Mouse (Mus musculus) heart, embryonic 16.5 days (tissue): Measurements from ENCODE around the gene Ubxn7. TPM values are rescaled to one million over a fixed set of nuclear protein-coding genes. Genes with fewer than 3 reads are reported as not detected.
A peak's percentile ranks its signal among the peaks of the same experiment; 100 is the strongest.

Experiments
- ATAC-seq: fragments of 200-750 bp; cut with Nextera tagmentation; replicated peaks from 2 replicates; pipeline ENCODE4 v1.8.0; 2017; ENCODE audit warnings: moderate number of reproducible peaks; ENCODE audit not compliant: insufficient read depth, low FRiP score; ENCODE audit errors: extremely low read depth
- H3K27ac ChIP-seq: fragments of 300-500 bp; sonication (generic); 2 replicates; pipeline ENCODE4 v1.5.1; 2014; ENCODE audit warnings: mild to moderate bottlenecking, low read length, control low read depth, moderate library complexity
- H3K27me3 ChIP-seq: fragments of 300-500 bp; sonication (generic); 2 replicates; pipeline ENCODE4 v1.6.1; 2014; ENCODE audit warnings: low read length, mixed read lengths; ENCODE audit not compliant: control insufficient read depth, insufficient read depth
- H3K36me3 ChIP-seq: fragments of 300-500 bp; sonication (generic); 2 replicates; pipeline ENCODE4 v1.6.1; 2014; ENCODE audit not compliant: control insufficient read depth, insufficient read depth
- H3K4me1 ChIP-seq: fragments of 300-500 bp; sonication (generic); 2 replicates; pipeline ENCODE4 v1.6.1; 2014; ENCODE audit warnings: low read length, mixed read lengths; ENCODE audit not compliant: control insufficient read depth, insufficient read depth
- H3K4me2 ChIP-seq: fragments of 300-500 bp; sonication (generic); 2 replicates; pipeline ENCODE4 v1.6.1; 2014; ENCODE audit warnings: low read depth, mild to moderate bottlenecking, control low read depth, low read length
- H3K4me3 ChIP-seq: fragments of 300-500 bp; sonication (generic); 2 replicates; pipeline ENCODE4 v1.5.1; 2014; ENCODE audit warnings: mild to moderate bottlenecking, control low read depth, low read length
- H3K9ac ChIP-seq: fragments of 300-500 bp; sonication (generic); 2 replicates; pipeline ENCODE4 v1.6.1; 2014; ENCODE audit warnings: low read length, control low read depth
- H3K9me3 ChIP-seq: fragments of 300-500 bp; sonication (generic); replicated peaks from 2 replicates; pipeline ENCODE4 v1.6.1; 2016; ENCODE audit warnings: low read length; ENCODE audit not compliant: control insufficient read depth
- WGBS: fragments of 180-500 bp; shearing (Covaris S2); extraction: QIAGEN DNeasy Blood & Tissue Kit; methylation state at CpG from one replicate; pipeline ENCODE4 v1.1.7; 2014; 5-methylcytosine and 5-hydroxymethylcytosine counted together
- polyA plus RNA-seq: library from polyadenylated mRNA; unstranded; fragments of >200 nt; fragmentation: Nextera tagmentation; extraction: Ambion mirVana; gene quantifications from 2 replicates; pipeline ENCODE4 v1.2.1, GENCODE M21; 2015

The Ubxn7 gene
- polyA plus RNA-seq, 1 experiment from 2014 or later, result 18.1 TPM

DNA sequence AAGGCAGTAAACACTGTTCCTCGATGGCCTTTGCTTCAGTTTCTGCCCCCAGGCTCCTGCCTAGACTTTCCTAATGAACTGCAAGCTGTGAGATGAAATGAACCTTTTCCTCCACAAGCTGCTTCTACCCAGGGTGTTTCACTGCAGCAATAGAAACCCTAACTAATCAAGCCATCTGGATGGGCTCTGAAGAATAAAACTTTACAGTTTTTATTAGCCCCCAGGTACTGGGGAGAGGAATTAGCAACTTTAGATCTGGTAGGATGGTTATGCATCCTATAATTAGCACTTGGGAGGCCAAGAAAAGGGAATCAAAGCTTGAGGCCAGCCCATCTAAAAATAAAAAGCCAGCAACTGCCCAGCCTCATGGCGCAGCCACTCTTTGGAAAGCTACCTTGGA lies 15.5 kb upstream of the Ubxn7 start:
- Histone ChIP-seq H3K4me3 (no peak overlapping the region), H3K27ac (no peak overlapping the region), H3K4me2 (no peak overlapping the region), H3K9ac (no peak overlapping the region), H3K9me3 (no peaks in the 10 kb centered on the region), H3K27me3 (no peaks in the 10 kb centered on the region), H3K4me1 (0 out of 2 replicates have a peak, but pooled peaks cover 5% of the 10 kb centered on the region), H3K36me3 (no peaks in the 10 kb centered on the region)
- 57% methylated on average over 2 of the region's 2 CpGs for WGBS
- ATAC-seq, result no peak

DNA sequence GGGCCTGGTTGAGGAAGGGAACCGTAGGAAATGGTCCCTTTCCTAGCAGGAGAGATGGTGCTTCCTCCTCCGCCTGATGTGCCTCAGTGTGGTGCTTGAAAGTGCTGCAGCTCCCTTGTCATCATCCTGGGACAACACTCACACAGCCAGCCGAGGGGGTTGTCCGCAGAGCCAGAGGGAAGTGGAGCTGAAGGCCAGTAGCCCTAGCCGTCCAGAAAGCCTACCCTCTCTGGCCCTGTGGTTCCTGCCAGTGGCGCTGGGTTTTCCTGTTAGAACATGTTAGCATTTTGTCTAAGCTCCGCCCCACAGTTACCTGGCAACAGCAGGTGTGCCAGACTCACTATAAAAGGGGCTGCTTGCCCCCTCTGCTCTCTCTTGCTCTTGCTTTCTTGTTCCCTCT lies 8.1 kb upstream of the Ubxn7 start:
- WGBS, result 24% methylated on average over 7 of the region's 7 CpGs
- H3K27me3 ChIP-seq, result no peaks in the 10 kb centered on the region
- no peaks in the 10 kb centered on the region for H3K9me3 ChIP-seq
- H3K36me3 ChIP-seq, result no peaks in the 10 kb centered on the region
- H3K27ac ChIP-seq, result no peak overlapping the region
- H3K4me1 ChIP-seq, result no peaks in the 10 kb centered on the region
- H3K9ac ChIP-seq, result no peak overlapping the region
- H3K4me2 ChIP-seq, result no peak overlapping the region
- no peak overlapping the region for H3K4me3 ChIP-seq
- ATAC-seq, result no peak

DNA sequence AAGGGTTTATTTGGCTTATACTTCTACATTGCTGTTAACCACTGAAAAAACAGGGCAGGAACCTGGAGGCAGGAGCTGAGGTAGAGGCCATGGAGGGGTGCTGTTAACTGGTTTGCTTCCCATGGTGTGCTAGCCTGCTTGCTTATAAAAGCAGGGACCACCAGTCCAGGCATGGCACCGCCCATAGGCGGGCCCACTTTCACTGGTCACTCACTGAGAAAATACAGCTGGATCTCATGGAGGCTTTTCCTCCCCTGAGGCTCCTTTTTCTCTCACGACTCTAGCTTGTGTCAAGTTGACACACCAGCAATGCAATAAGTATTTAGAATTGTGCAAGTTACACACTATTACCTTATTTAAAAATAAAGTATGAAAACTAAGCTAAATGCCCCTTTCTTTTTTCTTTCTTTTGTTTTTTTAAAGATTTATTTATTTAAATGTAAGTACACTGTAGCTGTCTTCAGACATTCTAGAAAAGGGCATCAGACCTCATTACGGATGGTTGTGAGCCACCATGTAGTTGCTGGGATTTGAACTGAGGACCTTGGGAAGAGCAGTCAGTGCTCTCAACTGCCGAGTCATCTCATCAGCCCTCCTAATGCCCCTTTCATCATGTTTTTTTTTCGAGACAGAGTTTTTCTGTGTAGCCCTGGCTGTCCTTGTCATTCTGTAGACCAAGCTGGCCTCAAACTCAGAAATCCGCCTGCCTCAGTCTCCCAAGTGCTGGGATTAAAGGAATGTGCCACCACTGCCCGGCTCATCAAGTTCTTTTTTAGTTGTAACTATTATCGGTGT lies 984 bp upstream of the Ubxn7 start:
- H3K9ac ChIP-seq, result peak overlapping the region; percentile 99; the same call in 1 of the 2 replicates
- H3K4me2 ChIP-seq, result peak overlapping the region; percentile 52
- H3K27me3 ChIP-seq, result no peaks in the 10 kb centered on the region
- no peak for ATAC-seq
- 49% methylated on average over 9 of the region's 9 CpGs for WGBS
- H3K36me3 ChIP-seq, result no peaks in the 10 kb centered on the region
- peaks cover 8% of the 10 kb centered on the region for H3K4me1 ChIP-seq
- no peaks in the 10 kb centered on the region for H3K9me3 ChIP-seq
- H3K27ac ChIP-seq, result no peak overlapping the region
- H3K4me3 ChIP-seq, result peak overlapping the region; percentile 26

DNA sequence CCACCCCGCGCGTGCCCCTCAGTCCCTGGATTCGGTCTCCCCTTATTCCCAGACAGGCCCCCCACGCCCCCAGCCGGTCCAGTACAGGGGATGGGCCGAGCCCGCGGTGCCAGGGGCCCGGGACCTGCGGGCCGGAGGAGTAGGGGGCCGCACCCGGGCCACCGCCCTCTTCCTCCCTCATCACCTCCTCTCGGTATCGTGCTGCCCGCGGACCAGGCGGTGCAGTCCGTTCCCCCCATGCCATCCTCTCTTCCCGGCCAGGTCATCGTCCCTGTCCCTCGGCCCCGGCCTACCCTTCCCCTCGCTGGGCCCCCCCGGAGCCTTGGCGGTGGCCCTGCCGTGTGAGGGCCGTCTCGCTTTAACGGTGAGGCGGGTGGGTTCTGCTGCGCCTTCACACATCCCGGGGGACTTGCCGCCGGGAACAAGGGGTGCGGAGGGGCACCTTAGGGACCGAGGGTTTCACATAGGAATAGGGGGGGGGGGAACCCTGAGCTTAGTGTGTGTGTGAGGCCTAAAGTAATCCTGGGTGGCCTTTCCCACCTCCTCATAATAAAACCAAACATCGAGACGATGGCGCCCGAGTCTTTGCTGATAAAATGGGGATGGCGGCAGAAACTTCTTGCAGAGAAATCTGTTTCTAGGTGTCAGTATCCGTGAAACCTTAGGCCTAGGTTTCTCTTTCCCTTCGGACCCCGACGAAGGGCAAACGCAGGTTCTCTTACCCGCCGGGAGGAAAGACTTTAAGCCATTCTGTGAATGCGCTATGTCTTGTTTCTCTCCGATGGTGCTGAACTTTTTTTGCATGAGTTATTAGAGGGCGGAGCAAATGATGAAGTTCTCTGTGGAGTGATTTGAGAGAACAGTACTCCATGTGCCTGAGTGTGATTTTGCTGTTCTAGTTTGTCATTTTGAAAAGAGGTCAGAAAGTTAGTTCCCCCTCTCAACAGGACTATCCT lies 777 bp downstream of the Ubxn7 start:
- H3K36me3 ChIP-seq, result no peaks in the 10 kb centered on the region
- peak overlapping the region; percentile 88 for H3K27ac ChIP-seq
- no peaks in the 10 kb centered on the region for H3K27me3 ChIP-seq
- peak; percentile 65 for ATAC-seq
- H3K9ac ChIP-seq, result peak overlapping the region; percentile 99
- WGBS, result under 1% methylated on average over 44 of the region's 54 CpGs
- H3K4me3 ChIP-seq, result peak overlapping the region; percentile 80
- no peaks in the 10 kb centered on the region for H3K9me3 ChIP-seq
- H3K4me2 ChIP-seq, result peak overlapping the region; percentile 52
- peaks cover 17% of the 10 kb centered on the region for H3K4me1 ChIP-seq

DNA sequence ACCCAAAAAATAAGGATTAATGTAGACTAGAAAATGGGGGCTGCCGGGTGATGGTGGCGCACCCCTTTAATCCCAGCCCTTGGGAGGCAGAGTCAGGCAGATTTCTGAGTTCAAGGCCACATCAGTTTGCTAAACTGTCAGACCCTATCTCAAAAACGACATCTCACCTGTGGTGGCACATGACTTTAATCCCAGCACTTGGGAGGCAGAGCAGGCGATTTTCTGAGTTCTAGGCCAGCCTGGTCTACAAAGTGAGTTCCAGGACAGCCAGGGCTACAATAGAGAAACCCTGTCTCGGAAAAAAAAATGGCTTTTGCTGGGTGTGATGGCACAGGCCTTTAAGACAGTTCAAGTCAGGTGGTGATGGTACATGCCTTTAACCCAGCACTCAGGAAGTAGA lies 3.1 kb downstream of the Ubxn7 start:
- Histone ChIP-seq H3K4me1 (peaks cover 17% of the 10 kb centered on the region), H3K4me2 (no peak overlapping the region), H3K9me3 (no peaks in the 10 kb centered on the region), H3K27ac (no peak overlapping the region), H3K36me3 (no peaks in the 10 kb centered on the region), H3K9ac (no peak overlapping the region), H3K4me3 (no peak overlapping the region), H3K27me3 (no peaks in the 10 kb centered on the region)
- 92% methylated on average over 5 of the region's 5 CpGs for WGBS
- ATAC-seq, result no peak

DNA sequence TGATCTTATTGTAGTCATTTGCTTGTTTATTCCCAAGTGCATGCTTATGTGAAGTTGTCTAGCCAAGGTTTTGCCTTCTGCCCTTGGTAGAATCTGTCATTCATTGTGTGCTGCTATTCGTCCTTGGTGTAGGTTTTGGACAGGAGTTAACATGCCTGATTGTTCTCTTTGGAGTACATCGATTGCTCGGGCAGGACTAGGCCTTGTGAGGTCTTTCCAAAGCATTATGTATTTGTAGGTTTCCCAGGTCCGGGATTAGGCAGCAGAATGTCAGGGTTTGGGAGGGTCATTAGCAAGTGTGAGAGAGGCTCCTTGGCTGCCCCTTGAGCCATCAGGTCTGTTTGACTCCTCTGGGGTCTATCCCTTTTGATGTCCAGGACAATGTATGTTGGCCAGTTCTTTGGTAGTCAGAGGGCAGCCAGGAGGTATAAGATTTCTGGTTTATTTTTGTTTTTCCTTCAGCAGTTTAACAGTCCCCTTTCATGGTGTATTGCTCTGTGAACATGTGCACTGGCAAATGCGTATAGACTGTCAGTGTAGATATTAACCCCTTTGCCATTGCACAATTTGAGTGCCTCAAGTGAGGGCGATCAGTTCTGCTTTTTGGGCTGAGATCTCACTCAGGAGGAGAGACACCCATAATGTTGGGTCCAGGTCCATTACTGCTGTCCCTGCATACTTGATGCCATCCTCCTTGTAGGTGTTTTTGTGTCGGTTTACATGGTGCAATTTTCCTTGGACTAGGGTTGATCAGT lies 4.1 kb downstream of the Ubxn7 start:
- WGBS, result 54% methylated on average over 7 of the region's 7 CpGs
- no peak overlapping the region for H3K4me3 ChIP-seq
- no peak overlapping the region; the same call in 1 of the 2 replicates for H3K9ac ChIP-seq
- H3K27ac ChIP-seq, result no peak overlapping the region
- ATAC-seq, result no peak
- peaks cover 23% of the 10 kb centered on the region for H3K4me1 ChIP-seq
- H3K9me3 ChIP-seq, result no peaks in the 10 kb centered on the region
- no peaks in the 10 kb centered on the region for H3K36me3 ChIP-seq
- H3K27me3 ChIP-seq, result no peaks in the 10 kb centered on the region
- H3K4me2 ChIP-seq, result no peak overlapping the region

DNA sequence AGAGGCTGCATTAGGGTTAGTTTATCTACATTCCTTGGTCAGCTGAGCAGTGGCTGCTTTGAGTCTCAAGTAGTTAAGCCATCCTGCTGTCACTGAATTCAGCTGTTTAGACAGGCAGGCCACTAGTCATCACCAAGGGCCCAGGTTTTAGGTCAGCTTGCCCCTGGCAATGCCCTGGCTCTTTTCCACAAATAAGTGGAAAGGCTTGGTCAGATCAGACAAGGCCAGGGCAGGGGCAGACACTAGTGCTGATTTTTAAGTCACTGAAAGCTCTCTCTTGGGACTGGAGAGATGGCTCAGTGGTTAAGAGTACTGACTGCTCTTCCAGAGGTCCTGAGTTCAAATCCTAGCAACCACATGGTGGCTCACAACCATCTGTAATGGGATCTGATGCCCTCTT lies 4.9 kb downstream of the Ubxn7 start:
- Histone ChIP-seq H3K9me3 (no peaks in the 10 kb centered on the region), H3K27me3 (no peaks in the 10 kb centered on the region), H3K36me3 (no peaks in the 10 kb centered on the region), H3K4me1 (peaks cover 20% of the 10 kb centered on the region), H3K4me3 (no peak overlapping the region), H3K9ac (no peak overlapping the region), H3K4me2 (no peak overlapping the region), H3K27ac (no peak overlapping the region)
- no peak for ATAC-seq

DNA sequence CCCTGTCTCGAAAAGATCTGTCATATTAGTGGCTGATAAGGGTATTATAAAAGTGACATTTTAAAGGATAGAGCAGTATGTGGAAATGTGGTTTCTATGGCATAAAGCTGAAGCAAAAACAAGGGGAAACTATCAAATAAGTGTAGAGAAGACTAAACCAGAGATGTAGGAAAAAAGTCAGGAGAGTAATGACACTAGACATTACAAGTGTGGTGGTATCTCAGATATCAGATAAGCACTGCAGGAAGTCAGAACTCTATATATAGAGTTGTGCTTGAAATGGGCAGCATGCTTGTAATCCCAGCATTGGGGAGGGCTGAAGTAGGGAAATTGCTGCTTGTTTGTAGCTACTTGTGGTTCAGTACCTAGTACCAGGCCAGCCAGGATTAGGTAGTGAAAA lies 8.4 kb downstream of the Ubxn7 start:
- Histone ChIP-seq H3K4me3 (no peak overlapping the region), H3K9me3 (no peaks in the 10 kb centered on the region), H3K4me2 (no peak overlapping the region), H3K4me1 (peaks cover 22% of the 10 kb centered on the region), H3K9ac (no peak overlapping the region), H3K36me3 (no peaks in the 10 kb centered on the region), H3K27me3 (no peaks in the 10 kb centered on the region), H3K27ac (no peak overlapping the region)
- ATAC-seq, result no peak
- WGBS, result 27% methylated on average over 1 of the region's 1 CpGs
